Mouse (Mus musculus): ENCODE data around the gene Arfrp1.

The Arfrp1 gene

GRCm38 (mm10) chr2:181375787-181376186 lies 10.6 kb upstream of the Arfrp1 start:
- peak in 1 of 2 experiments; percentile 16 for DNase-seq

GRCm38 (mm10) chr2:181370001-181370400 lies 4.8 kb upstream of the Arfrp1 start:
- no peak for DNase-seq

- DNase-seq = peak in 1 of 2 experiments; percentile 21
Observed at GRCm38 (mm10) chr2:181365655-181366075, 461 bp upstream of the Arfrp1 start.

GRCm38 (mm10) chr2:181364487-181364859 lies 731 bp downstream of the Arfrp1 start:
- DNase-seq = no peak

- no peak for DNase-seq
Observed at GRCm38 (mm10) chr2:181363946-181364345, 1.3 kb downstream of the Arfrp1 start.

- DNase-seq = no peak
Observed at GRCm38 (mm10) chr2:181356780-181357179, 8.4 kb downstream of the Arfrp1 start.

GRCm38 (mm10) chr2:181342766-181343165 lies 22.4 kb downstream of the Arfrp1 start:
- DNase-seq = peak in 1 of 2 experiments; percentile 7

GRCm38 (mm10) chr2:181340426-181340825 lies 24.8 kb downstream of the Arfrp1 start:
- no peak for DNase-seq

GRCm38 (mm10) chr2:181334023-181334422 lies 31.2 kb downstream of the Arfrp1 start:
- DNase-seq = peak; percentile 58 to 64

- DNase-seq = no peak
Observed at GRCm38 (mm10) chr2:181332542-181332941, 32.7 kb downstream of the Arfrp1 start.

GRCm38 (mm10) chr2:181326098-181326497 lies 39.1 kb downstream of the Arfrp1 start:
- no peak for DNase-seq

- DNase-seq = no peak
Observed at GRCm38 (mm10) chr2:181322136-181322535, 43.1 kb downstream of the Arfrp1 start.

- DNase-seq = no peak
Observed at GRCm38 (mm10) chr2:181320103-181320499, 45.1 kb downstream of the Arfrp1 start.

- peak; percentile 80 to 82 for DNase-seq
Observed at GRCm38 (mm10) chr2:181319248-181320102, 45.7 kb downstream of the Arfrp1 start, which contains the start of gene Rtel1. Gene Rtel1, plus strand, starts transcription at chr2:181319739.

- DNase-seq = peak in 1 of 2 experiments; percentile 16
Observed at GRCm38 (mm10) chr2:181314080-181314810, 51.0 kb downstream of the Arfrp1 start, which contains the start of gene Stmn3. Gene Stmn3, minus strand, starts transcription at chr2:181314500.

GRCm38 (mm10) chr2:181313344-181314079 lies 51.7 kb downstream of the Arfrp1 start:
- no peak for DNase-seq

GRCm38 (mm10) chr2:181313006-181313343 lies 52.2 kb downstream of the Arfrp1 start:
- no peak for DNase-seq

- DNase-seq = no peak
Observed at GRCm38 (mm10) chr2:181312435-181312834, 52.8 kb downstream of the Arfrp1 start.

All from lung, adult 18-20 months (tissue).